Mouse (Mus musculus) myocyte (in vitro differentiated cells): ENCODE results near the gene Ftsj3. TPM values are rescaled to one million over a fixed set of nuclear protein-coding genes. Genes with fewer than 3 reads are reported as not detected.
A peak's percentile ranks its signal among the peaks of the same experiment; 100 is the strongest.

Source experiments
- H3K27me3 ChIP-seq: one replicate; pipeline ENCODE4 v1.6.1; 2011; ENCODE audit not compliant: control insufficient read depth, insufficient read depth, insufficient read length
- H3K36me3 ChIP-seq: one replicate; pipeline ENCODE4 v1.6.1; 2011; ENCODE audit not compliant: control insufficient read depth, insufficient read depth
- H3K4me2 ChIP-seq: one replicate; pipeline ENCODE4 v1.6.1; 2011; ENCODE audit warnings: low read depth, control low read depth
- H3K4me3 ChIP-seq: one replicate; pipeline ENCODE4 v1.5.1; 2011; ENCODE audit warnings: mild to moderate bottlenecking, control low read depth, moderate library complexity
- H3K79me2 ChIP-seq: one replicate; pipeline ENCODE4 v1.6.1; 2011; ENCODE audit not compliant: control insufficient read depth, insufficient read depth
- H3ac ChIP-seq: one replicate; pipeline ENCODE4 v1.6.1; 2011; ENCODE audit not compliant: control insufficient read depth, insufficient read length
- CEBPB ChIP-seq: IDR thresholded peaks from 2 replicates; pipeline ENCODE4 v1.6.1; 2011; ENCODE audit warnings: mild to moderate bottlenecking, moderate library complexity; ENCODE audit not compliant: poor library complexity, insufficient read depth, severe bottlenecking
- E2F4 ChIP-seq: IDR thresholded peaks from one replicate; pipeline ENCODE4 v1.6.1; 2011; ENCODE audit warnings: mild to moderate bottlenecking, control low read depth, moderate library complexity; ENCODE audit not compliant: insufficient read depth
- MAX ChIP-seq: IDR thresholded peaks from one replicate; pipeline ENCODE4 v1.6.1; 2011; ENCODE audit warnings: low read depth, mild to moderate bottlenecking, control low read depth
- MYOD1 ChIP-seq, 3 experiments: IDR thresholded peaks; one replicate each; pipeline ENCODE4 v1.6.1; 2011; ENCODE audit warnings: control low read depth in 2 of 3, low read depth in 2 of 3, mild to moderate bottlenecking in 2 of 3, moderate library complexity in 1 of 3; ENCODE audit not compliant: insufficient read length in 2 of 3, control insufficient read depth in 1 of 3
- MYOG ChIP-seq, 3 experiments: IDR thresholded peaks; one replicate each; pipeline ENCODE4 v1.6.1; 2011; ENCODE audit warnings: control low read depth in 2 of 3, low read depth in 2 of 3, mild to moderate bottlenecking in 2 of 3; ENCODE audit not compliant: insufficient read length in 2 of 3, control insufficient read depth in 1 of 3, insufficient read depth in 1 of 3
- POLR2A ChIP-seq: IDR thresholded peaks from one replicate; pipeline ENCODE4 v1.6.1; 2011; ENCODE audit warnings: low read depth, mild to moderate bottlenecking, control low read depth, moderate library complexity; ENCODE audit not compliant: insufficient read length
- POLR2AphosphoS2 ChIP-seq: IDR thresholded peaks from one replicate; pipeline ENCODE4 v1.6.1; 2011; ENCODE audit warnings: low read depth, control low read depth; ENCODE audit not compliant: insufficient read length
- REST ChIP-seq: IDR thresholded peaks from one replicate; pipeline ENCODE4 v1.6.1; 2011; ENCODE audit warnings: mild to moderate bottlenecking, control low read depth, moderate library complexity; ENCODE audit not compliant: insufficient read depth, insufficient read length
- SRF ChIP-seq: IDR thresholded peaks from one replicate; pipeline ENCODE4 v1.6.1; 2011; ENCODE audit warnings: low read depth; ENCODE audit not compliant: control insufficient read depth, insufficient read length
- TCF12 ChIP-seq: IDR thresholded peaks from one replicate; pipeline ENCODE4 v1.6.1; 2011; ENCODE audit warnings: mild to moderate bottlenecking, control low read depth; ENCODE audit not compliant: poor library complexity, insufficient read depth, severe bottlenecking
- TCF3 ChIP-seq: IDR thresholded peaks from one replicate; pipeline ENCODE4 v1.6.1; 2011; ENCODE audit warnings: low read depth, control low read depth; ENCODE audit not compliant: insufficient read length
- USF1 ChIP-seq: IDR thresholded peaks from one replicate; pipeline ENCODE4 v1.6.1; 2011; ENCODE audit warnings: low read depth, mild to moderate bottlenecking, control low read depth, moderate library complexity
- polyA plus RNA-seq: library from polyadenylated mRNA; unstranded; fragments of >200 nt; fragmentation: generic; extraction: Trizol; gene quantifications from one replicate; pipeline ENCODE4 v1.2.1, GENCODE M21; 2012; ENCODE audit warnings: missing spikeins

The Ftsj3 gene
- polyA plus RNA-seq, 1 experiment: 36.1 TPM

DNA sequence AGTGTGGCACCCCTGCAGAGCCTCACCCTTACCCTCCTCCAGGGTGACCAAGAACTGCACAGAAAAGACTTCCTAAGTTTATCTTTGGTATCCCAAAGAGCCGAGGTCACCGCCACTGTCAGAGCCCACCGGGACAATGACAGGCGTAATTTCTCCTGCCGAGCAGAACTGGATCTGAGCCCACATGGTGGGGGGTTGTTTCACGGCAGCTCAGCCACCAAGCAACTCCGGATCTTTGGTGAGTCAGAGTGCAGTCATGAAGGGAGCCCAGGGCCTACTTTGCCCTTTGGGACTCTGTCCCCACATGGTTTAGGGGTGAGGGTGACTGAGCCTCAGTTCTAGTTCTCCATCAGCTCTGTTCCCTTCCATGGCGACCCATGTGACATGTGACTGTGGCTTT lies 28.2 kb upstream of the Ftsj3 start:
- TF ChIP-seq MYOG (IDR thresholded peaks at IDR 0.05; ENCODE audit: control insufficient read depth in 1 of 3, insufficient read depth in 1 of 3, insufficient read length in 2 of 3, low read depth in 2 of 3) (no peak), POLR2AphosphoS2 (no peak), TCF3 (no peak), REST (no peak), POLR2A (no peak), TCF12 (no peak), SRF (no peak), MAX (no peak)
- H3ac ChIP-seq: no peak overlapping the region
- no peak overlapping the region for H3K4me2 ChIP-seq
- H3K79me2 ChIP-seq: no peaks in the 10 kb centered on the region
- H3K36me3 ChIP-seq: no peaks in the 10 kb centered on the region
- no peaks in the 10 kb centered on the region for H3K27me3 ChIP-seq
- no peak overlapping the region for H3K4me3 ChIP-seq

DNA sequence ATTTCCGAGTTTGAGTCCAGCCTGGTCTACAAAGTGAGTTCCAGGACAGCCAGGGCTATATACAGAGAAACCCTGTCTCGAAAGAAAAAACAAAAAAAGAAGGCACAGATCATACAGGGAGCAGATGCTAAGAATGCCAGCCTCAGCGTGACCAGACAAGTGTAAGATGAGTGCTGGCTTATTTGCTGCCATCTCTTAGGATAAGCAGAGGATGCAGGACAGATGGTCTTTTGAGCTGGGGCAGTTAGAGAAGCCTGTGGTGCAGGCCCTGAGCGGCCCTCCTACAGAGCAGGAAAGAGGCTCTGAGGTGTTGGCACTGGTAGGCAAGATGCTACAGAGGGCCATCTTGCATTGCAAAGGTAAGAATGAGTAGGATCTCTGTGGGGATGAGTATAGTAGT lies 27.5 kb upstream of the Ftsj3 start:
- H3K4me3 ChIP-seq: no peak overlapping the region
- H3K27me3 ChIP-seq: no peaks in the 10 kb centered on the region
- H3K79me2 ChIP-seq: no peaks in the 10 kb centered on the region
- no peaks in the 10 kb centered on the region for H3K36me3 ChIP-seq
- TF ChIP-seq REST: no peak
- TF ChIP-seq SRF: no peak
- no peak for TF ChIP-seq E2F4
- no peak for TF ChIP-seq POLR2A
- TF ChIP-seq POLR2AphosphoS2: no peak
- no peak for TF ChIP-seq TCF3
- no peak for TF ChIP-seq MAX
- TF ChIP-seq TCF12: no peak
- no peak for TF ChIP-seq CEBPB
- no peak for TF ChIP-seq USF1
- TF ChIP-seq MYOD1 (IDR thresholded peaks at IDR 0.05; ENCODE audit: control insufficient read depth in 1 of 3, insufficient read length in 2 of 3, low read depth in 2 of 3): no peak
- TF ChIP-seq MYOG (IDR thresholded peaks at IDR 0.05; ENCODE audit: control insufficient read depth in 1 of 3, insufficient read depth in 1 of 3, insufficient read length in 2 of 3, low read depth in 2 of 3): no peak
- no peak overlapping the region for H3ac ChIP-seq
- H3K4me2 ChIP-seq: no peak overlapping the region

DNA sequence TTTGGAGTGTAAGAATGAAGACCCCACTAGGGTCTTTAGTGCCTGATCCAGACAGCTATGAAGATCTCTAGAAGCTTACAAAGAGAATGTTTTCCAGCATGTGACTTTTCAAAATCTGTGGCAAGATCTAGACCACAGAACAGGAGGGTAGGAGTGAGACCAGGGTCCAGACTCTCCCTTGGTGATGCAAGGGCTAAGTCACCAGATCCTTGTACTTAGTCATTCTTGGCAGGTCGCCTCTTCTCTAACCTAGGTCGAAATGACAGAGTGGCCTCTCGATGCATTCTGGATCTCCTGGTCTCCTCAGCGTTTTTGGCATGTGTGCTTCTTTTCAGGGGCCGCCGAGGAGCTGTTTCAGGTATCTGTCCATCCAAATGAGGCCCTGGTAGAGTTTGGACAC lies 26.6 kb upstream of the Ftsj3 start:
- Histone ChIP-seq H3K27me3 (no peaks in the 10 kb centered on the region), H3K4me2 (no peak overlapping the region), H3K79me2 (no peaks in the 10 kb centered on the region), H3K36me3 (no peaks in the 10 kb centered on the region), H3ac (no peak overlapping the region), H3K4me3 (no peak overlapping the region)
- peak; percentile 35; the same call in 1 of the 2 replicates for TF ChIP-seq CEBPB
- no peak for TF ChIP-seq MYOG (IDR thresholded peaks at IDR 0.05; ENCODE audit: control insufficient read depth in 1 of 3, insufficient read depth in 1 of 3, insufficient read length in 2 of 3, low read depth in 2 of 3)

DNA sequence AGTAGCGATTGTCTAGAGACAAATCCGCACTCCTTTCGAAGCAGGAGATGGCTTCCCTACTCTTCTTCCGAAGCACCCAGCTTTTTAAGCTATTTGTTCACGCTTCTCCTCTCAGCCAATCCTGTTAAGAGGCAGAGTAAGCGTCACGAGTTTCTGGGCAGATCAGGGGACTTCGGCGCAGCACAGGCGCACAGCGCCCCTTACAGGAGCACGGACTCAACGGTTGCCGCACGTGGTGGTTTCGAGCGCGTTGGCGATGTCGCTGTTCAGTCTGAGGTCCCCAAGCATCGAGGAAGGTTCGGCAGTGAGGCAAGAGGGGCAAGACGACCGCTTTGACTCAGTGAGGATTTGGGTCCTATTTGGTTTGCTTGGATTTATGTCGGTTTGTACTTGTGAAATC lies 20.6 kb upstream of the Ftsj3 start, which contains the start of gene Tcam1:
Gene Tcam1, plus strand, starts transcription at position 219 of the 400 bp plus-strand sequence.
- no peak within 1 kb of the TSS for H3ac ChIP-seq
- no peak within 1 kb of the TSS for H3K4me3 ChIP-seq
- no peaks in the 10 kb centered on the region for H3K27me3 ChIP-seq
- no peaks in the 10 kb centered on the region for H3K36me3 ChIP-seq
- H3K4me2 ChIP-seq: peak within 1 kb of the TSS; percentile 60
- peaks cover 8% of the 10 kb centered on the region for H3K79me2 ChIP-seq
- TF ChIP-seq POLR2AphosphoS2 (peak; percentile 34), MAX (no peak), MYOD1 (IDR thresholded peaks at IDR 0.05; ENCODE audit: control insufficient read depth in 1 of 3, insufficient read length in 2 of 3, low read depth in 2 of 3) (peak in 1 of 3 experiments; percentile 47)

DNA sequence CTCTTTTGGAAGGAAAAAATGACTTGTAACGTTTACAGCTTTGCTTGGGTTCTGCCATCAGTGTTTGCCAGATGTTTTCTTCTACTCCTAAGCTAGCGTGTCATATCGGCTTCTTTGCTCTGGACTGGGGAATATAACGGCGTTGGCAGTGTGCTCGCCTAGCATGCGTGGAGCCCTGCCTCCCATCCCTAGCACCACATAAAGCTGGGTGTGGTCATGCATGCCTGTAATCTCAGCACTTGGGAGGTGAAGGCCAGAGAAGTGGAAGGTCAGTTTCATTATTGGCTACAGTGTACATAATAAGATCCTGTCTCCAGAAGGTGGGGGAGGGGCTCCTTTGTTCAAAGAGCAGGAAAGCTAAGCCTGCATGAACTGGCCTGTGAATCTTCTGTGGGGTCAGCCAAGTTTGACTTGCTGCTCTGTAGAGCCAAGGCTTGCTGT lies 19.1 kb upstream of the Ftsj3 start:
- no peak overlapping the region for H3K4me2 ChIP-seq
- TF ChIP-seq E2F4 (no peak), MYOG (IDR thresholded peaks at IDR 0.05; ENCODE audit: control insufficient read depth in 1 of 3, insufficient read depth in 1 of 3, insufficient read length in 2 of 3, low read depth in 2 of 3) (no peak), REST (no peak), CEBPB (no peak), MAX (no peak), TCF12 (no peak), POLR2A (no peak), TCF3 (no peak), USF1 (no peak), POLR2AphosphoS2 (no peak), MYOD1 (IDR thresholded peaks at IDR 0.05; ENCODE audit: control insufficient read depth in 1 of 3, insufficient read length in 2 of 3, low read depth in 2 of 3) (no peak), SRF (no peak)
- H3K27me3 ChIP-seq: no peaks in the 10 kb centered on the region
- no peak overlapping the region for H3K4me3 ChIP-seq
- H3ac ChIP-seq: no peak overlapping the region
- H3K36me3 ChIP-seq: no peaks in the 10 kb centered on the region
- H3K79me2 ChIP-seq: peaks cover 23% of the 10 kb centered on the region
